In the genomic region with DNA sequence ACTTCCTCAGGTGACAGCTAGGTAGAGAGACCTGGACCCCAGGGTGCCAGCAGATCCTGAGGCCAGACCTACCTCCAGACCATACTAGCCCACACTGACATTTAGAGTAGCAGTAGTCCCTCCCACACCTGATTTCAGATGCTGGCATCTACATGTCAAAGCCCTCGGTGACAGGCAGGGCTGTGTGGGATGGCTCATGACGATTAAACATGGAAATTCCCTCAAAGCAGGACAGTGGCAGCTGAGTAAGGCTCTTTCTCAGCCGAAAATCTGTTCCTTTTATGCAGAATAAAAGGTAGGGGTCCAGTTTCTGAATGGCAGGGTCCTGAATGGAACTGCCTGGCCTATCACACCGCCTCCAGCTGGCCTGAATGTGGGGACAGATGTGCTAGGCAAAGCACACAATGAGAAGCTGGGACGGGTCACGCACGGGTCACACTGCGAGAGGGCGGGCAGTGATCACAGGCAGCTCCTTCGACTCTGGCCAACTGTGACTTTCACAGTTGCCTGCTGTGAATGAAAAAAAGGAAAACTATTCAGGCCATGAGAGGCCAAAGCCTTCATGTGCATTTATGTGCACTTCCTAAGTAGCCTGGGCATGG, we compare ENCODE assay signal across 12 mouse cellular contexts. TPM values are rescaled to one million over a fixed set of nuclear protein-coding genes. Genes with fewer than 3 reads are reported as not detected.
DNase-seq lines count a peak whose midpoint lies in the region; ATAC-seq and TF ChIP-seq lines count a peak whose summit lies in the region.
"Had no signal": no experiment of that assay in that cellular context is flagged by ENCODE, and none has a peak within 500 bp of the region (broad histone marks: within the 10 kb centered on the region; RNA-seq: fewer than 3 reads in every experiment).

No protein-coding gene starts in this region.

- ATAC-seq in embryonic facial prominence, embryonic 14.5 days (ENCODE audit: low read depth) = peak; percentile 58; the same call in 1 of the 2 replicates
- peak; percentile 28 for ATAC-seq in midbrain, embryonic 15.5 days (replicated peaks)
- no peak for ATAC-seq in CD4-positive, CD25-positive, alpha-beta regulatory T cell, adult 4 months

- H3K27ac ChIP-seq in gastrocnemius, adult 2 months = no peak overlapping the region
- no peak overlapping the region for H3K27ac ChIP-seq in embryonic facial prominence, embryonic 14.5 days (replicated peaks; ENCODE audit: low read depth, low read length)
- no peak overlapping the region for H3K27ac ChIP-seq in midbrain, embryonic 15.5 days
- H3K27ac ChIP-seq: left cerebral cortex, adult 2 months had no signal

- no peak overlapping the region for H3K4me3 ChIP-seq in gastrocnemius, adult 2 months
- H3K4me3 ChIP-seq in embryonic facial prominence, embryonic 14.5 days (ENCODE audit: low read depth, low read length) = no peak overlapping the region
- H3K4me3 ChIP-seq in midbrain, embryonic 15.5 days = no peak overlapping the region
- H3K4me3 ChIP-seq: erythroblast, embryonic 14.5 days; left cerebral cortex, adult 2 months had no signal

- no peaks in the 10 kb centered on the region for H3K27me3 ChIP-seq in embryonic facial prominence, embryonic 14.5 days (replicated peaks; ENCODE audit: control insufficient read depth, insufficient read depth, low read length)
- H3K27me3 ChIP-seq in midbrain, embryonic 15.5 days (replicated peaks) = no peaks in the 10 kb centered on the region

- DNase-seq in gastrocnemius, adult 2 months = peak; percentile 69
- DNase-seq in gastrocnemius, adult 8-10 months (ENCODE audit: low spot score in 2 of 2) = no peak
- DNase-seq in embryonic facial prominence, embryonic 14.5 days (ENCODE audit: low spot score) = peak; percentile 65
- peak; percentile 34 to 58 for DNase-seq in heart, postnatal 14 days
- no peak for DNase-seq in thymus, postnatal 25 days
- no peak for DNase-seq in left cerebral cortex, postnatal 36 days (ENCODE audit: low spot score in 2 of 2)
- DNase-seq: adrenal gland, postnatal 14 days had no signal

- no peaks in the 10 kb centered on the region for H3K36me3 ChIP-seq in embryonic facial prominence, embryonic 14.5 days (ENCODE audit: control insufficient read depth, insufficient read depth, low read length)
- no peaks in the 10 kb centered on the region for H3K36me3 ChIP-seq in midbrain, embryonic 15.5 days (replicated peaks)

- intact Hi-C loops in gastrocnemius, adult 2 months (cut with DNase I) = no loop called here
- intact Hi-C loops in heart, postnatal 14 days (cut with DNase I) = no loop called here
- intact Hi-C loops in left cerebral cortex, postnatal 36 days (cut with DNase I) = no loop called here

- no peak overlapping the region for H3K4me2 ChIP-seq in embryonic facial prominence, embryonic 14.5 days (ENCODE audit: low read depth, low read length)
- no peak overlapping the region for H3K4me2 ChIP-seq in midbrain, embryonic 15.5 days

- no peaks in the 10 kb centered on the region for H3K9me3 ChIP-seq in embryonic facial prominence, embryonic 14.5 days (ENCODE audit: control insufficient read depth, low read length)
- no peaks in the 10 kb centered on the region for H3K9me3 ChIP-seq in midbrain, embryonic 15.5 days

- WGBS in embryonic facial prominence, embryonic 14.5 days = 27% methylated on average over 10 of the region's 10 CpGs
- WGBS in midbrain, embryonic 15.5 days = 12% methylated on average over 10 of the region's 10 CpGs

- no peak overlapping the region for H3K9ac ChIP-seq in embryonic facial prominence, embryonic 14.5 days (ENCODE audit: low read depth, low read length)
- H3K9ac ChIP-seq in midbrain, embryonic 15.5 days = no peak overlapping the region

- peaks cover 20% of the 10 kb centered on the region; the same call in 1 of the 2 replicates for H3K4me1 ChIP-seq in embryonic facial prominence, embryonic 14.5 days (ENCODE audit: control insufficient read depth, insufficient read depth, low read length)
- H3K4me1 ChIP-seq in midbrain, embryonic 15.5 days = peaks cover 39% of the 10 kb centered on the region

- no peak for TF ChIP-seq CTCF in gastrocnemius, adult 2 months (IDR thresholded peaks at IDR 0.05)

RNA-seq across cellular contexts. Expression of a gene that starts 29.2 kb away (rescaled TPM):
- total RNA-seq in gastrocnemius, adult 2 months (2021) = 1 to 10 TPM in 1 of 2 experiments, under 1 TPM in 1; 0.94 to 2.3 TPM
- total RNA-seq in gastrocnemius, adult 8-10 months (2022) = 1 to 10 TPM in 2 of 4 experiments, under 1 TPM in 2; 0.86 to 1.7 (median 1.1) TPM
- polyA plus RNA-seq in embryonic facial prominence, embryonic 14.5 days (2014; fragmentation: Nextera tagmentation; extraction: Ambion mirVana) = 12.6 and 15.0 TPM in 2 replicates
- 1 to 10 TPM; 5.0 to 9.0 TPM for total RNA-seq in heart, postnatal 14 days (2021)
- polyA plus RNA-seq in midbrain, embryonic 15.5 days (2015; fragmentation: Nextera tagmentation; extraction: Ambion mirVana) = 31.7 and 39.0 TPM in 2 replicates
- polyA plus RNA-seq in CD4-positive, CD25-positive, alpha-beta regulatory T cell, adult 4 months (2017; shearing (Covaris generic)) = not detected
- 1 to 10 TPM; 4.8 to 5.5 TPM for total RNA-seq in left cerebral cortex, postnatal 36 days (2021)
- total RNA-seq: megakaryocyte-erythroid progenitor cell, adult 5-6 weeks had no signal

Comparison
In these comparisons a context has a peak if more than half of its experiments do, and no peak if none do; other contexts are left out.
1. DNase-seq: peak in gastrocnemius, adult 2 months (single experiment), embryonic facial prominence, embryonic 14.5 days (single experiment) and heart, postnatal 14 days (2 of 2); none in gastrocnemius, adult 8-10 months (0 of 2), thymus, postnatal 25 days (single experiment) and left cerebral cortex, postnatal 36 days (0 of 2).